Mouse (Mus musculus) neural tube, embryonic 12.5 days (tissue): ENCODE measurements around the gene Slc16a13. TPM values are rescaled to one million over a fixed set of nuclear protein-coding genes. Genes with fewer than 3 reads are reported as not detected.

ENCODE experiments used
- ATAC-seq: fragments of 200-750 bp; cut with Nextera tagmentation; 2 replicates; pipeline ENCODE4 v1.8.0; 2017; ENCODE audit warnings: low read depth, mild to moderate bottlenecking, moderate TSS enrichment, moderate library complexity; ENCODE audit not compliant: low FRiP score
- H3K27ac ChIP-seq: fragments of 300-500 bp; sonication (generic); 2 replicates; pipeline ENCODE4 v1.5.1; 2016
- H3K27me3 ChIP-seq: fragments of 300-500 bp; sonication (generic); replicated peaks from 2 replicates; pipeline ENCODE4 v1.6.1; 2016; ENCODE audit warnings: mild to moderate bottlenecking
- H3K36me3 ChIP-seq: fragments of 300-500 bp; sonication (generic); 2 replicates; pipeline ENCODE4 v1.6.1; 2016; ENCODE audit warnings: mild to moderate bottlenecking
- H3K4me1 ChIP-seq: fragments of 300-500 bp; sonication (generic); 2 replicates; pipeline ENCODE4 v1.6.1; 2016
- H3K4me2 ChIP-seq: fragments of 300-500 bp; sonication (generic); replicated peaks from 2 replicates; pipeline ENCODE4 v1.6.1; 2016; ENCODE audit warnings: mild to moderate bottlenecking
- H3K4me3 ChIP-seq: fragments of 300-500 bp; sonication (generic); 2 replicates; pipeline ENCODE4 v1.5.1; 2016
- H3K9ac ChIP-seq: fragments of 300-500 bp; sonication (generic); 2 replicates; pipeline ENCODE4 v1.6.1; 2016; ENCODE audit warnings: mild to moderate bottlenecking
- H3K9me3 ChIP-seq: fragments of 300-500 bp; sonication (generic); 2 replicates; pipeline ENCODE4 v1.6.1; 2016; ENCODE audit warnings: mild to moderate bottlenecking
- whole genome bisulfite sequencing: fragments of 180-500 bp; shearing (Covaris S2); methylation state at CpG from one replicate; pipeline ENCODE4 v1.1.7; 2016; 5-methylcytosine and 5-hydroxymethylcytosine counted together
- polyA plus RNA-seq: library from polyadenylated mRNA; unstranded; fragments of >200 nt; fragmentation: Nextera tagmentation; extraction: Ambion mirVana; gene quantifications from 2 replicates; pipeline ENCODE4 v1.2.1, GENCODE M21; 2016

Gene Slc16a13
- polyA plus RNA-seq = 13.6 and 16.3 TPM in 2 replicates

DNA sequence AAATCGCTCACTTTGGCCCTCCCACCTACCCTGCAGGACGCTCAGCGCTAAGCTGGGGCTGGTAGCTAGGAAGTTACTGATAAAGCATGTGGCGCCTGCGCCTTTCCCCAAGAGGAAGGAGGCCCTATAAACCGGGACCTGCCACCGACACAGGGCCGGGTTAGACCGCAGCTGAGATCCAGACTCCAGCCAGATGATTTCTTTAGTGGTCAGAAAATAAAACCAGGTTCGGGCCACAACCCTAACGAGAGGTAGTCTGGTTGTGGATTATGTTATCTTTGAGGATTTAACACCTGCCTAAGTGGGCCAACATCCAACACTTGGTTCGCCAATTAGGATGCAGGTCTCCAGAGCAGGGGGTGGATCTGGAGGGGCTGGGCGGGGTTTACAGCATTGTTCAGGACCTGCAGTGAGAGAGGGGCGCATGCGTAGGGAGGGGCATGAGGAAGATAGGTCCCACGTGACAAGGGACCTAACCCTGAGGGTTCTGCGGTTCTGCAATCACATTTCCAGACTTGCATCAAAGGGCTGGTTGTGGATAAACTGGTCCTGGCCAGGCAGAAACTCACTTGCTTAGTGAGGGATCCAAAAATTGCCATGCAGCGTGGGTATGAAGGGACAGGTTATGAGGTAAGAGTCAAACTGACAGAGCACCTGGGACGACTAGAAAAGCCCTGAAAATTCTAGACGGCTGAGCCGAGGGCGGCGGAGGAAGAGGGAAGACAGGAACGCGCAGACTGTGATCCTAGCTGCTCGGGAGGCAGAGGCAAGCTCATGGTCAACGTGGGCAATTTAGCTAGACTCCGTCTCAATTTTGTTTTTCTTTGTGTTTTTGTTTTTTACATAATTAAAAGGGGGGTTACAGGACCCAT, at the start of gene Slc16a13:
Slc16a13 (minus strand) TSS at position 334 of the 872 bp plus-strand sequence.
- peak within 1 kb of the TSS; percentile 56 for H3K4me3 ChIP-seq
- peak within 1 kb of the TSS; percentile 77 for H3K9ac ChIP-seq
- H3K27ac ChIP-seq = peak within 1 kb of the TSS; percentile 68
- H3K36me3 ChIP-seq = peaks cover 12% of the 10 kb centered on the region
- H3K4me1 ChIP-seq = peaks cover 36% of the 10 kb centered on the region
- no peaks in the 10 kb centered on the region for H3K9me3 ChIP-seq
- WGBS = under 1% methylated on average over 28 of the region's 28 CpGs
- peak; percentile 96 for ATAC-seq
- H3K4me2 ChIP-seq = peak within 1 kb of the TSS; percentile 88
- H3K27me3 ChIP-seq = peaks cover 40% of the 10 kb centered on the region

DNA sequence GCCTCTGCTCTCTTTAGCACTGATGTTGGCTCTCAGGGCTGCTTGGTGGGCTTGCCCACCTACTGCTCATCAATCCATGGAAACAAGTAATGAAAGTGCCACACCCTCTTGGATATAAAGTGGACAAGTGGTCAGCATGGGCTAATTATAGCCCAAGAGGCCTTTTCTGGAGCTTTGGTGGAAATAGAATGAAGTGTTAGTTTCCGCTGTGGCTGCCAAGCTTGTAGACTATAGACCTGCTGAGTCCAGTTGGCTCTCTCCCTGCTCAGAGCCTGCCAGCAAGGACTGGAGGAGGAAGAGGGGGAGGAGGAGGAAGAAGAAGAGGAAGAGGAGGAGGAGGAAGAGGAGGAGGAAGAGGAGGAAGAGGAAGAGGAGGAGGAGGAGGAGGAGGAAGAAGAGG, 45.5 kb upstream of the Slc16a13 start:
- Histone ChIP-seq H3K9me3 (no peaks in the 10 kb centered on the region), H3K27me3 (no peaks in the 10 kb centered on the region), H3K27ac (no peak overlapping the region), H3K4me2 (no peak overlapping the region), H3K4me1 (no peaks in the 10 kb centered on the region), H3K4me3 (no peak overlapping the region), H3K9ac (no peak overlapping the region), H3K36me3 (no peaks in the 10 kb centered on the region)
- ATAC-seq = no peak
- whole genome bisulfite sequencing = 91% methylated on average over 1 of the region's 1 CpGs

- 85% methylated on average over 4 of the region's 4 CpGs for WGBS
- H3K9ac ChIP-seq = no peak overlapping the region
- H3K27me3 ChIP-seq = no peaks in the 10 kb centered on the region
- H3K4me3 ChIP-seq = no peak overlapping the region
- no peaks in the 10 kb centered on the region for H3K4me1 ChIP-seq
- H3K4me2 ChIP-seq = no peak overlapping the region
- H3K27ac ChIP-seq = no peak overlapping the region
- H3K36me3 ChIP-seq = no peaks in the 10 kb centered on the region
- H3K9me3 ChIP-seq = no peaks in the 10 kb centered on the region
- ATAC-seq = no peak
These were observed 45.0 kb upstream of the Slc16a13 start for GRCm38 (mm10) chr11:70265819-70266218.

DNA sequence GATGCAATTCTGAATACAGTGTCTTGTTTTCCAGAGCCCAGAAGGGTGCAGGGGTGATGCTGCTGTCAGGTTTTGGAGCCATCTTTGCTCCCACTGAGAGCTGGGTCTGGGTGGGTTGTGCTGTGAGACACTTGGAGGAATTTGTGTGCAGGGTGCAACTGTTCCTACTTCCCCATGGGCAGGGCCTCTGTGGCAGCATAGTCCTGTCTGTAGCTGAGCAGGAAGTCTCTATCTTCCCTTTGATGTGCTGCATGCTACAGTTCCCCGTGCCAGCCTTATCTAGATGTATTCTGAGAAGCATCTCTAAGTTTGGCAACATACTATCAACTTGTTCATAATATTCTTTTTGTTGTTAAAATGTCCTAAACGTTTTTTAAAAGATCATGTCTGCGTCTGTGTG, 44.4 kb upstream of the Slc16a13 start:
- no peaks in the 10 kb centered on the region for H3K27me3 ChIP-seq
- WGBS = 66% methylated on average over 3 of the region's 3 CpGs

GRCm38 (mm10) chr11:70259035-70259434, 38.2 kb upstream of the Slc16a13 start:
- peaks cover 22% of the 10 kb centered on the region for H3K27me3 ChIP-seq
- 91% methylated on average over 4 of the region's 4 CpGs for WGBS
- no peaks in the 10 kb centered on the region for H3K9me3 ChIP-seq
- H3K4me1 ChIP-seq = peaks cover 10% of the 10 kb centered on the region
- no peak overlapping the region for H3K9ac ChIP-seq
- ATAC-seq = no peak
- H3K36me3 ChIP-seq = no peaks in the 10 kb centered on the region
- H3K4me2 ChIP-seq = no peak overlapping the region
- H3K27ac ChIP-seq = no peak overlapping the region
- no peak overlapping the region for H3K4me3 ChIP-seq

More for the DNA sequence above, 44.4 kb upstream of the Slc16a13 start:
- Histone ChIP-seq H3K9ac (no peak overlapping the region), H3K9me3 (no peaks in the 10 kb centered on the region), H3K27ac (no peak overlapping the region), H3K4me3 (no peak overlapping the region), H3K4me2 (no peak overlapping the region), H3K36me3 (no peaks in the 10 kb centered on the region), H3K4me1 (no peaks in the 10 kb centered on the region)
- no peak for ATAC-seq

GRCm38 (mm10) chr11:70254931-70255531, 34.2 kb upstream of the Slc16a13 start, which contains the start of gene Alox12:
TSS of gene Alox12 (minus strand) at chr11:70255353.
- H3K4me2 ChIP-seq = peak within 1 kb of the TSS; percentile 51
- no peaks in the 10 kb centered on the region for H3K9me3 ChIP-seq
- H3K36me3 ChIP-seq = no peaks in the 10 kb centered on the region
- peaks cover 10% of the 10 kb centered on the region for H3K4me1 ChIP-seq
- no peak within 1 kb of the TSS for H3K27ac ChIP-seq
- peak within 1 kb of the TSS; percentile 21; the same call in 1 of the 2 replicates for H3K4me3 ChIP-seq
- H3K9ac ChIP-seq = no peak within 1 kb of the TSS
- peaks cover 53% of the 10 kb centered on the region for H3K27me3 ChIP-seq
- no peak for ATAC-seq
- WGBS = under 1% methylated on average over 25 of the region's 25 CpGs

- Histone ChIP-seq H3K4me3 (no peak overlapping the region; the same call in 1 of the 2 replicates), H3K4me2 (peak overlapping the region; percentile 51), H3K9me3 (no peaks in the 10 kb centered on the region), H3K27me3 (peaks cover 53% of the 10 kb centered on the region), H3K27ac (no peak overlapping the region), H3K36me3 (no peaks in the 10 kb centered on the region), H3K4me1 (peaks cover 10% of the 10 kb centered on the region), H3K9ac (no peak overlapping the region)
- no peak for ATAC-seq
- 4% methylated on average over 18 of the region's 18 CpGs for WGBS
These were observed 33.5 kb upstream of the Slc16a13 start for GRCm38 (mm10) chr11:70254337-70254736.

- Histone ChIP-seq H3K27ac (no peak overlapping the region), H3K27me3 (peaks cover 53% of the 10 kb centered on the region), H3K4me2 (no peak overlapping the region), H3K9me3 (no peaks in the 10 kb centered on the region), H3K9ac (no peak overlapping the region), H3K4me1 (peaks cover 10% of the 10 kb centered on the region), H3K4me3 (no peak overlapping the region), H3K36me3 (no peaks in the 10 kb centered on the region)
- no peak for ATAC-seq
- 79% methylated on average over 8 of the region's 8 CpGs for WGBS
These were observed 31.0 kb upstream of the Slc16a13 start for GRCm38 (mm10) chr11:70251853-70252252.

DNA sequence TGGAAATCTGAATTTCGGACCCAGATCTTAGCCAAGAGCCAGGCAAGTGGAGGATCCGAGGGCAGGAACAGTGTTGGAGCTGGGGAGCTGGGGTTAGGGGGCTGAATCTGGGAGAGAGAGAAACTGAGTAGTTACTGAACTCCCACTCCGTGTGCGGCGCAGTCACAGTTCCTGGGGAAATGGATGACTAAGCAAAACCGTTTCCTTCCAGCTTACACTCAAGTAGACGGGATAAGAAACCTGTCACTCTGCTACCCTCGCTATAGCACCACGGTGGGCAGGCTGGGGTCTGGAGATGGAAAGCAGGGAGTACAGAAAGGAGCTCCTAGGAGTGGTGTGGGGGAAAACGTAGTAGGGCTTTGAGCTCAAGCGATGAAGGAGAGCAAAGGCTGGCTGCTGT, 29.3 kb upstream of the Slc16a13 start:
- Histone ChIP-seq H3K36me3 (no peaks in the 10 kb centered on the region), H3K27me3 (peaks cover 46% of the 10 kb centered on the region), H3K27ac (no peak overlapping the region), H3K4me2 (no peak overlapping the region), H3K9me3 (no peaks in the 10 kb centered on the region), H3K9ac (no peak overlapping the region), H3K4me3 (no peak overlapping the region), H3K4me1 (peaks cover 6% of the 10 kb centered on the region)
- 71% methylated on average over 11 of the region's 11 CpGs for WGBS
- no peak for ATAC-seq

DNA sequence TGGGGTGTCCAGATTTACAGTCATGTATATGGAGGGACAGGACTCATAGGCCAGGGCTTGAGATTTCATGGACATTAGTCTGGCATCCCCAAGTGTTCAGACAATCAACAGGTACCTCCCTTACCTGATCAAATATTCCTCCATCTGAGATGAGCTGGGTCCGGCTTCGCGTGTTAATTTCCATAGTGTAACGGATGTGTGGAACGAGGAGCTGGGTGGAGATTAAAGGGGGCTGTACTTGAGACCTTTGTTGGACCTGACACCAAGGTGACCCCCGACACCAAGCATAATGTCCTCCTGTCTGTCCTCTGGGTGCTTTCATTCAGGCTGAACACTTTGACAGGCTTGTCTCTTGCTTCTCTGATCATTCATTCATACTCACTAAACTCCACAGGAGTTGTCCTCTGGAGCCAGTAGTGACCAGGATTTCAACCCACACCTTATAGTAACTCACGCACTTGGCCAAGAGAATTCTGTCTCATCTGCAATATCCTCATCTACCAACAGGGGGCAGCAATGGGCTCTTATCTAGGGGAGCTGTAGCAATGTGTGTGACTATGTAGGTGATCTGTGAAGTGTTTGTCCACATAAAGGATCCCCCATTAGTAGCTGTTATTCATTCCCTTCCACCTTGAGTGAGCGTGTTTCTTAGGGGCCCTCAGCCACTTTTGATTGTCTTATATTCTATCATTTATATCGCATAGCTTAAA, 26.4 kb upstream of the Slc16a13 start:
- H3K4me3 ChIP-seq = no peak overlapping the region
- H3K27ac ChIP-seq = no peak overlapping the region
- no peaks in the 10 kb centered on the region for H3K36me3 ChIP-seq
- ATAC-seq = no peak
- H3K4me1 ChIP-seq = no peaks in the 10 kb centered on the region
- H3K9me3 ChIP-seq = no peaks in the 10 kb centered on the region
- no peak overlapping the region for H3K4me2 ChIP-seq
- H3K27me3 ChIP-seq = peaks cover 20% of the 10 kb centered on the region
- no peak overlapping the region for H3K9ac ChIP-seq
- 48% methylated on average over 9 of the region's 9 CpGs for WGBS

GRCm38 (mm10) chr11:70242591-70242990, 21.7 kb upstream of the Slc16a13 start:
- H3K9me3 ChIP-seq = no peaks in the 10 kb centered on the region
- H3K4me2 ChIP-seq = no peak overlapping the region
- 68% methylated on average over 11 of the region's 11 CpGs for WGBS
- 0 out of 2 replicates have a peak, but pooled peaks cover 7% of the 10 kb centered on the region for H3K27me3 ChIP-seq
- no peak overlapping the region for H3K9ac ChIP-seq
- no peak overlapping the region for H3K4me3 ChIP-seq
- peaks cover 18% of the 10 kb centered on the region for H3K4me1 ChIP-seq
- ATAC-seq = no peak
- H3K36me3 ChIP-seq = no peaks in the 10 kb centered on the region
- H3K27ac ChIP-seq = no peak overlapping the region
